Mouse (Mus musculus): ENCODE results near the gene Cog5. TPM values are rescaled to one million over a fixed set of nuclear protein-coding genes. Genes with fewer than 3 reads are reported as not detected.

The Cog5 gene
- total RNA-seq, 2 experiments from 2014 or later = 37.4 to 43.5 TPM

GRCm38 (mm10) chr12:31703904-31704303, 49.2 kb downstream of the Cog5 start:
- intact Hi-C loops (cut with DNase I) = loop anchor here (10.0 kb wide), 1 partner anchor 329 kb away; no protein-coding TSS in a partner anchor
- no peak for DNase-seq (ENCODE audit: low spot score in 2 of 2)

- DNase-seq (ENCODE audit: low spot score in 2 of 2) = no peak
- intact Hi-C loops (cut with DNase I) = loop anchor here (10.0 kb wide), 1 partner anchor 331 kb away; no protein-coding TSS in a partner anchor
Observed at GRCm38 (mm10) chr12:31706168-31706567, 51.5 kb downstream of the Cog5 start.

DNA sequence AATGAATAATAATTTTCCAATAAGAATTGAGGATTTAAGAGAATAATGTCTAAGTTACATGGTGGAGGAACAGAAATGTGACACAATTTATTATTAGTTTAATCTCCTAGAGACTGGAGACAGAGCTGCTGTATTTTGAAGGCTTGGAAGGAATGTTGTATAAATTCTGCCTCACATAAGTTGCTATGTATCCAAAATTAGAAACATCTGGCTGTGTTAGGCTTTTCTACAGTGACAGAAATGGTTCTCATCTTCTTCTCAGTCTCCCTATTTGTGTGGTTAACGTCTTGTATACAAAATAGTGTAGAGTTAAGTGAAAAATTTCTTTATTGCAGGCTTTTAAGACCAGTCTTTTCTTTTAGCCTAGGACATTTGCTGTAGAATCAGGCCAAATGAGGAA, 52.9 kb downstream of the Cog5 start:
- intact Hi-C loops (cut with DNase I) = loop anchor here (10.0 kb wide), 1 partner anchor 333 kb away; no protein-coding TSS in a partner anchor
- DNase-seq (ENCODE audit: low spot score in 2 of 2) = no peak

DNA sequence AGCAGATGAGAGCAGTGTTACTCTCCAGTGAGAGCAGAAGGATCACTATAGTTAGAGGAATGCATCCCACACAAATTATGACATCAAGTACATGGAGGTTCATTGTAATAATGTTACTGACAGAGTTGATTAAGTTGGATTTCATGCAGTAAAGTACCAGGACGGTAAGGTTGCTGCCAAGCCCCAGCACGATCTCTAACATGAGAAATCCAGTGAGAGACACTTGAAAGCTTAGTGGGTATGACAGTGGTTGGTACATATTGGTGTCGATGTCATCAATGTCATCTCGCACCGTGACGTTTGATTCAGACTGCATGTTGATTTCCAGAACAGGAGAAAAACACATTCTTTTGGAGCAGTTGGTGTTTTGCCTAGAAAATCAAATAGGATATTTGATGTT, 55.0 kb downstream of the Cog5 start:
- intact Hi-C loops (cut with DNase I) = loop anchor here (5.0 to 10.0 kb wide), 4 partner anchors 188 to 335 kb away; no protein-coding TSS in a partner anchor
- DNase-seq (ENCODE audit: low spot score in 2 of 2) = no peak

DNA sequence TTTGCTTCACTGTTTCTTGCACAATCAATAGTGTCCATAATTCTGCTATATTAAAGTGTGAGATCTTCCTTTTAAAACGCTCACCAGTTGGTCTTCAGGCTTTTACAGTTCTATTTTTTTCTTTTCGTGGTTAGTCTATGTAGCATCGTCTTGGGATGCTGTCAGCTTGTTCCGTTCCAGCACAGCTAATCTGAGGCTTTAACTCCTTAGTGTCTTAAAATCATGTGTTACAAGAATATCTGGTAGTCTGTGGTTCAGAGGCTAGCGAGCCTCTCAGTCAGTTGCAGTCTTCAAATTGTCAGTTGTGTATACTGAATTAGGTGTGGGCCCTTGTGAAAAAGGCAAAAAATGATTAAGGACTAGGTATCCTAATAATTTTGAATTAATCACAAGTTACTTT, 57.6 kb downstream of the Cog5 start:
- intact Hi-C loops (cut with DNase I) = loop anchor here (5.0 kb wide), 3 partner anchors 185 to 210 kb away; no protein-coding TSS in a partner anchor
- DNase-seq (ENCODE audit: low spot score in 2 of 2) = peak; percentile 47 to 57

- DNase-seq (ENCODE audit: low spot score in 2 of 2) = no peak
- intact Hi-C loops (cut with DNase I) = loop anchor here (5.0 kb wide), 3 partner anchors 185 to 210 kb away; no protein-coding TSS in a partner anchor
Observed at GRCm38 (mm10) chr12:31712727-31713126, 58.1 kb downstream of the Cog5 start.

DNA sequence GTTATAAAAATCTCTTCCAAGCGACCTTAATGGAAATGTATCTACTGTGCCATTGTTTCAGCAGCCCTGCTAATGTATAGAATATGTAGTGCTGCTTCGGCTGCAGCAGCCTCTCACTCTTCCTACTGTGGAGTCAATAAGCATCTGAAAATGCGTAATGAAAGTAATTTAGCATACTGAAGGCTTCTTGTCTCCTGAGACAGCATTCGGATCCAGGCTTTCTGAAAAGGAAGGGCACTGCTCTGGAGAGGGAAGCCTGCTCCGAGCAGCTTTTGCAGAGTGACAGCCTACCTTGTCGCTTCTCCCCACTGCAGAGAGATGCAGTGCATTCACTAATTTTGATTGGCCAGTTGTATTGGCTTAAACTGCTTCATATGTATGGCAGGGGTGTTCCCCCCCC, 58.9 kb downstream of the Cog5 start, which contains the start of gene Gpr22:
TSS of gene Gpr22 (minus strand) at position 348 of the 400 bp plus-strand sequence.
- DNase-seq (ENCODE audit: low spot score in 2 of 2) = peak; percentile 75 to 90
- intact Hi-C loops (cut with DNase I) = loop anchor here (5.0 kb wide), 3 partner anchors 184 to 209 kb away; no protein-coding TSS in a partner anchor

DNA sequence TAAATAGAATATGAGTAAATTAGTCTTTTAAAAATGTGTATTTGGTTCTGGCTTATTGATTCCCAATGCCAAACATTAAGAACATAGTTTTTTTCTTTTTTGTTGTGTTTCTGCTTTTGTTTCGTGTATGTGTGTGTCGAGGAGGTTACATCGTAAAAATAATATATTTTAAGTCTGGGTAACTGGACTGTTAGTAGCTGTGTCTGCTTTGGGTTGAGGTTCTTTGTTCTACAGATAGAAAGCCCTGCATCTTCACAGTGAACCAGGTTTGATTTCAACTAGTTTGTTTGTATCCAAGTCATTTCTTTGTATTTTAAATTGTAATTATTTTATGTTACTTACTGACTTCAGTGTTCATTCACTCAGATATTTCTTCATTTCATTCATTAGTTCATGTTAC, 59.4 kb downstream of the Cog5 start:
- intact Hi-C loops (cut with DNase I) = loop anchor here (5.0 kb wide), 3 partner anchors 183 to 208 kb away; no protein-coding TSS in a partner anchor

DNA sequence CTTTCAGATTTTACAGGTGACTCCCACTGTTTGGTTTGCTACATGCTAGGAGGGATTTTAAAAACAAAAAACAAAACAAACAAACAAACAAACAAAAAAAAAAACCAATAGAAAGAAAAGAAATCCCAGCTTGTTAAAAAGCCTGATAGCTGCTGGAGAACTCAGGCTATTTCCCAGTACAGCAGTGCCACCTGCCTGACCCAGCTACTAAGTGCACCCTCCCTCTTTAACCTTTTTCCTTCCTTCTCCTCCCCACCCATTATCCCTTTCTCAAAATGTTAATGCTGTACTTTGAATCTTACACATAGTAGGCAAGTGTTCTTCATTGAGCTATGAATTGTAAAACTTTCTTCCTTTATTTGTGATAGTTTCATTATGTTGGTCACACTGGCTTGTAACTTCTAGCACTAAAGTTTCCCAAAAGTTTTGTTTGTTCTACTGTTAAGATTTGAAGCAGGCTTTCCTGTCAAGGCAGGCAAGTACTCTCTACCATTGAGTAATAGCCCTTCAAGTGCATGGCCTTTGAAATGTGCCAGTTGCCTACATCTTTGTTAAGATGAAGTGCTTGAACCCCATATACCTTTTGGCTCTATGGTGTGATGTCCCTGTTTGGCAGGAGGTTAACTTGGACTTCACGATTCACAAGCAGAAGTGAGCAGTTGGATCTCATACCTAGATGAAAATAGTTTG, 65.1 kb downstream of the Cog5 start:
- no peak for DNase-seq (ENCODE audit: low spot score in 2 of 2)
- intact Hi-C loops (cut with DNase I) = loop anchor here (5.0 kb wide), 1 partner anchor 217 kb away; no protein-coding TSS in a partner anchor

More for the DNA sequence above, 59.4 kb downstream of the Cog5 start:
- DNase-seq (ENCODE audit: low spot score in 2 of 2) = no peak

DNA sequence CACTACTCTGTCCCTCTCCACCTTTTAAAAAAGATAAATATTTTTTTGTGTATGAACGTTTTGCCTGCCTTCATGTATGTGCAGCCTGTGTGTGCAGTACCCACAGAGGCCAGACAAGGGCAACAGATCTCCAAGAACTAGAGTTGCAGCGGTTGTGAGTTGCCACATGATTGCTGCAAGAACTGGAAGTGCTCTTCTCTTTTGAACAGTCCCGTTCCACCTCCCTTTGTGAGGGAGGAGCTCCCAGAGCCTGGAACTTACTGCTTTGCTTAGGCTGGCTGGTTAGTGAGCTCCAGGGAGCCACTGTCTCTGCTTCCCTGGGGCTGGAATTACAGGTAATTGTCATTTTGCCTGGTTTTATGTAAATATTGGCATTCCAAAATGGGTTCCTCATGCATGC, 69.9 kb downstream of the Cog5 start:
- intact Hi-C loops (cut with DNase I) = loop anchor here (5.0 kb wide), 1 partner anchor 222 kb away; no protein-coding TSS in a partner anchor
- DNase-seq (ENCODE audit: low spot score in 2 of 2) = no peak

- intact Hi-C loops (cut with DNase I) = no loop called here
Observed at GRCm38 (mm10) chr12:31725511-31726275, 71.0 kb downstream of the Cog5 start.

GRCm38 (mm10) chr12:31726707-31727106, 72.0 kb downstream of the Cog5 start:
- no peak for DNase-seq (ENCODE audit: low spot score in 2 of 2)
- intact Hi-C loops (cut with DNase I) = no loop called here

More at GRCm38 (mm10) chr12:31725511-31726275, 71.0 kb downstream of the Cog5 start:
- DNase-seq (ENCODE audit: low spot score in 2 of 2) = no peak

DNA sequence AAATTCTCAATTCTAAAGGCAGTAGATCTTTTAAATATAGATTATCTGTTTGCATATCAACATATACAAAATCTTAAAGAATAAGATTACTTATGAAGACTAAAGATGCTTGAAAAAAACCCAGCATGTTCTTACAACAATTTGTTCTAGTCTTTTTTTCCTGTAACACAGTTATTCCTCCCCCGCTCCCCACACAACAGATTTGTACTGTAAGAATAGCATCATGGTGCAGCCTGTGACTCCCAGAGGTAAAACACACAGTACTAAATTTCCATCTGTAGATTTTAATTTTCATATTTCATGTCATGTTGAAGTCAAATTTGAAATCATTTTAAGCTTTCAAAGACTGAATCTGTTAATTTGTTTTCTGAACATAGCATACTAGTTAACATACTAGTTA, 75.5 kb downstream of the Cog5 start:
- intact Hi-C loops (cut with DNase I) = loop anchor here (10.0 kb wide), 1 partner anchor 155 kb away; no protein-coding TSS in a partner anchor
- DNase-seq (ENCODE audit: low spot score in 2 of 2) = peak; percentile 45 to 89

- DNase-seq (ENCODE audit: low spot score in 2 of 2) = peak in 1 of 2 experiments; percentile 67
Observed at GRCm38 (mm10) chr12:31734616-31735015, 79.9 kb downstream of the Cog5 start.

GRCm38 (mm10) chr12:31747301-31747700, 92.6 kb downstream of the Cog5 start:
- intact Hi-C loops (cut with DNase I) = no loop called here
- no peak for DNase-seq (ENCODE audit: low spot score in 2 of 2)

More at GRCm38 (mm10) chr12:31734616-31735015, 79.9 kb downstream of the Cog5 start:
- intact Hi-C loops (cut with DNase I) = loop anchor here (10.0 kb wide), 1 partner anchor 150 kb away; no protein-coding TSS in a partner anchor

DNA sequence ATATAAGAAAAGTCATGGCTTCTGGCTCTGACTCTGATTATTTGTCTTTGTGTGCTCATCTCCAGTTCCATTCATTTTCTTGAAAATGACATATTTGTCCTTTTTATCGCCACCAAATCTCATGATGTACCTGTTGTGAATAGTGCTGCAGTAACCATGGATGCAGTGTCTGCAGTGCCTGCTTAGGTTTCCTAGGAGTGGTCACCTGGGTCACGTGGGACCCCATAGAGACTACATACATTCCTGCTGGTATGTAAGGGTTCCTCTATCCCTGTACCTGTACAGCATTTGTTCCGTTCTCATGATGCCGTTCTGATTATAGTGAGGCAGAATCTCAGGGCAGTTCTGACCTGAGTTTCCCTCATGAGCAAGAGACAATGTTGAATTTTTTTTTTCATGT, 95.2 kb downstream of the Cog5 start:
- no peak for DNase-seq (ENCODE audit: low spot score in 2 of 2)
- intact Hi-C loops (cut with DNase I) = no loop called here

GRCm38 (mm10) chr12:31754465-31754864, 99.8 kb downstream of the Cog5 start:
- intact Hi-C loops (cut with DNase I) = no loop called here
- peak in 1 of 2 experiments; percentile 24 for DNase-seq (ENCODE audit: low spot score in 2 of 2)

DNA sequence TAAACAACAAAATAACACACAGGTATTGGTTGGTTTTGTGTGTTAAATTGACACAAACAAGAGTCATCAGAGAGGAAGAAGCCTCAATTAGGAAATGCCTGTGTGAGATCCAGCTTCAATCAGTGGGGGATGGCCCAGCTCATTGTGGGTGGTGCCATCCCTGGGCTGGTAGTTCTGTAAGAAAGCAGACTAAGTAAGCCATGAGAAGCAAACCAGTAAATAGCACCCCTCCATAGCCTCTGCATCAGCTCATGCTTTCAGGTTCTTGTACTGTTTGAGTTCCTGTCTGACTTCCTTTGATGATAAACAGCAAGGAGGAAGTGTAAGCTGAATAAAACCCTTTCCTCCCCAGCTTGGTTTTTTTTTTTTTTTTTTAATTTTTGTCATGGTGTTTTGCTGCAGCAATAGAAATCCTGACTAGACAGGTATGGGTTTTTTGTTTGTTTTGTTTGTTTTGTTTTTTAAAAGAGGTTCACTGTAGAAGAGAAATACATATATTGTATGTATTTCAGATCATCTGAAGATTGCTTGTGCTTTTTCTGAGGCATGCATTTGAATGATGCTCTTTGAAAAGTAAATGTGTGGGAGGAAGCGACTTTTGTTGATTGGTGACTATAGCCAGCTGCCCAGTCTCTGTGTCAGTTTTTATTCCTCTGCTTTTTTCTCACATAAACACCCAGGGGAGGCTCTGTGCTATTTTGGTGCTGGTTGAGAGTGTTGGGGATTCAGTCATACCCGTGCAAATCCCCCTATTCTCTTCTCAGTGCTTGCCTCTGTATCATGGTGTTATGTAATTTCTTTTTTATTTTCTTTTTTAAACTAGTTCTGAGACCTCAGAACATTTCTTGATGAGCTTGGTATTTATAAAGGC, 101.5 kb downstream of the Cog5 start:
- intact Hi-C loops (cut with DNase I) = no loop called here

GRCm38 (mm10) chr12:31773612-31774011, 118.9 kb downstream of the Cog5 start:
- DNase-seq (ENCODE audit: low spot score in 2 of 2) = peak in 1 of 2 experiments; percentile 65
- intact Hi-C loops (cut with DNase I) = loop anchor here (5.0 kb wide), 1 partner anchor 114 kb away; no protein-coding TSS in a partner anchor

More for the DNA sequence above, 101.5 kb downstream of the Cog5 start:
- peak in 1 of 2 experiments; percentile 82 for DNase-seq (ENCODE audit: low spot score in 2 of 2)
